Mouse (Mus musculus) cerebellum, adult 2 months (tissue): ENCODE measurements around the gene Tacr2.

Source experiments
- CTCF ChIP-seq: fragments of 200-500 bp; IDR thresholded peaks from 2 replicates; pipeline ENCODE4 v1.5.1; 2011; ENCODE audit warnings: low read depth, mild to moderate bottlenecking, control low read depth, low read length, moderate library complexity, borderline replicate concordance; ENCODE audit not compliant: insufficient read depth
- POLR2A ChIP-seq: fragments of 200-500 bp; IDR thresholded peaks from 2 replicates; pipeline ENCODE4 v1.6.1; 2011; ENCODE audit warnings: low read length, control low read depth, borderline replicate concordance; ENCODE audit not compliant: insufficient read depth

GRCm38 (mm10) chr10:62310259-62311039 is 58.2 kb downstream of the Tacr2 start:
- TF ChIP-seq CTCF (no peak), POLR2A (no peak)
